Mouse (Mus musculus) midbrain, embryonic 16.5 days (tissue): ENCODE results near the gene Bricd5. TPM values are rescaled to one million over a fixed set of nuclear protein-coding genes. Genes with fewer than 3 reads are reported as not detected.
"Not testable (repeated sequence)": the region's sequence is repeated elsewhere in the genome, so short reads cannot be mapped to it uniquely, and the experiment has no call there.

Source experiments
- ATAC-seq: fragments of 200-750 bp; cut with Nextera tagmentation; 2 replicates; pipeline ENCODE4 v1.8.0; 2017; ENCODE audit warnings: moderate TSS enrichment
- H3K27ac ChIP-seq: fragments of 300-500 bp; sonication (generic); 2 replicates; pipeline ENCODE4 v1.5.1; 2014; ENCODE audit warnings: mild to moderate bottlenecking, low read length, mixed read lengths
- H3K27me3 ChIP-seq: fragments of 300-500 bp; sonication (generic); 2 replicates; pipeline ENCODE4 v1.6.1; 2014; ENCODE audit warnings: low read depth, low read length, mixed read lengths; ENCODE audit not compliant: control insufficient read depth, insufficient read depth
- H3K36me3 ChIP-seq: fragments of 300-500 bp; sonication (generic); 2 replicates; pipeline ENCODE4 v1.6.1; 2014; ENCODE audit warnings: mild to moderate bottlenecking, low read length, moderate library complexity, mixed read lengths; ENCODE audit not compliant: control insufficient read depth, insufficient read depth
- H3K4me1 ChIP-seq: fragments of 300-500 bp; sonication (generic); 2 replicates; pipeline ENCODE4 v1.6.1; 2014; ENCODE audit warnings: mild to moderate bottlenecking, low read length, mixed read lengths; ENCODE audit not compliant: control insufficient read depth, insufficient read depth
- H3K4me2 ChIP-seq: fragments of 300-500 bp; sonication (generic); 2 replicates; pipeline ENCODE4 v1.6.1; 2014; ENCODE audit warnings: mild to moderate bottlenecking, low read length, mixed read lengths
- H3K4me3 ChIP-seq: fragments of 300-500 bp; sonication (generic); 2 replicates; pipeline ENCODE4 v1.5.1; 2014; ENCODE audit warnings: low read depth, mild to moderate bottlenecking, low read length, moderate library complexity, mixed read lengths
- H3K9ac ChIP-seq: fragments of 300-500 bp; sonication (generic); 2 replicates; pipeline ENCODE4 v1.6.1; 2014; ENCODE audit warnings: low read depth, low read length, mixed read lengths
- H3K9me3 ChIP-seq: fragments of 300-500 bp; sonication (generic); replicated peaks from 2 replicates; pipeline ENCODE4 v1.6.1; 2014; ENCODE audit warnings: mild to moderate bottlenecking, low read length, mixed read lengths; ENCODE audit not compliant: control insufficient read depth, poor library complexity, severe bottlenecking
- WGBS: fragments of 180-500 bp; shearing (Covaris S2); extraction: QIAGEN DNeasy Blood & Tissue Kit; methylation state at CpG from one replicate; pipeline ENCODE4 v1.1.7; 2014; 5-methylcytosine and 5-hydroxymethylcytosine counted together
- polyA plus RNA-seq: library from polyadenylated mRNA; unstranded; fragments of >200 nt; fragmentation: Nextera tagmentation; extraction: Ambion mirVana; gene quantifications from 2 replicates; pipeline ENCODE4 v1.2.1, GENCODE M21; 2015

Gene Bricd5
- 0.40 TPM in 1 of 2 replicates, not detected in the other for polyA plus RNA-seq

- Histone ChIP-seq H3K4me1 (peaks cover 32% of the 10 kb centered on the region), H3K27me3 (no peaks in the 10 kb centered on the region), H3K4me3 (no peak within 1 kb of the TSS), H3K9me3 (no peaks in the 10 kb centered on the region), H3K36me3 (peaks cover 22% of the 10 kb centered on the region), H3K4me2 (peak within 1 kb of the TSS; percentile 99; the same call in 1 of the 2 replicates), H3K9ac (no peak within 1 kb of the TSS), H3K27ac (no peak within 1 kb of the TSS)
- no peak for ATAC-seq
- WGBS = 80% methylated on average over 6 of the region's 6 CpGs
Observed at GRCm38 (mm10) chr17:24473612-24474275, at the start of gene Bricd5. TSS of gene Bricd5 (plus strand) at chr17:24473884.

- Histone ChIP-seq H3K36me3 (peaks cover 37% of the 10 kb centered on the region), H3K9me3 (no peaks in the 10 kb centered on the region)
Observed at GRCm38 (mm10) chr17:24424489-24424888, 49.2 kb upstream of the Bricd5 start.

GRCm38 (mm10) chr17:24425326-24425725, 48.4 kb upstream of the Bricd5 start:
- WGBS = 93% methylated on average over 4 of the region's 8 CpGs
- Histone ChIP-seq H3K4me1 (peaks cover 11% of the 10 kb centered on the region; the same call in 1 of the 2 replicates), H3K36me3 (peaks cover 33% of the 10 kb centered on the region)
- not testable (repeated sequence) for H3K9me3 ChIP-seq, H3K9ac ChIP-seq, H3K27ac ChIP-seq, H3K27me3 ChIP-seq, H3K4me2 ChIP-seq, ATAC-seq, H3K4me3 ChIP-seq

More at GRCm38 (mm10) chr17:24424489-24424888, 49.2 kb upstream of the Bricd5 start:
- ATAC-seq = no peak
- WGBS = 93% methylated on average over 5 of the region's 5 CpGs
- Histone ChIP-seq H3K4me3 (no peak overlapping the region), H3K27me3 (no peaks in the 10 kb centered on the region), H3K9ac (no peak overlapping the region), H3K4me2 (no peak overlapping the region), H3K27ac (no peak overlapping the region), H3K4me1 (peaks cover 11% of the 10 kb centered on the region; the same call in 1 of the 2 replicates)

DNA sequence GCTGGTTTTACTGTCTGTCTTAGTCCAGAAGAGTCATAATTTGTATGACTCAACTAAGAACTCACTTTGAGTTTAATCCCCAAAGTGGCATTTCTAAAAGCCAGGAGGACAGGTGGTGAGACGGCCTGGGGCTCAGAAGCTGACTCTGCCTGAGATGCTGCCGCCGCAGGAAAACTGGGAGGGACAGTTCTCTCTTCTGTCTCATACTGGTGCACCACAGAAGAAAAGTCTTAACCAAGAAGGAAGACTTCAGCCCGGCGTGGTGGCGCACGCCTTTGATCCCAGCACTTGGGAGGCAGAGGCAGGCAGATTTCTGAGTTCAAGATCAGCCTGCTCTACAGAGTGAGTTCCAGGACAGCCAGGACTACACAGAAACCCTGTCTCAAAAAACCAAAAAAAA, 47.8 kb upstream of the Bricd5 start:
- no peak for ATAC-seq
- Histone ChIP-seq H3K27me3 (no peaks in the 10 kb centered on the region), H3K9ac (no peak overlapping the region), H3K9me3 (no peaks in the 10 kb centered on the region), H3K4me2 (no peak overlapping the region; the same call in 1 of the 2 replicates), H3K27ac (no peak overlapping the region), H3K4me1 (peaks cover 11% of the 10 kb centered on the region; the same call in 1 of the 2 replicates), H3K36me3 (peaks cover 28% of the 10 kb centered on the region), H3K4me3 (no peak overlapping the region)
- 91% methylated on average over 7 of the region's 7 CpGs for WGBS

DNA sequence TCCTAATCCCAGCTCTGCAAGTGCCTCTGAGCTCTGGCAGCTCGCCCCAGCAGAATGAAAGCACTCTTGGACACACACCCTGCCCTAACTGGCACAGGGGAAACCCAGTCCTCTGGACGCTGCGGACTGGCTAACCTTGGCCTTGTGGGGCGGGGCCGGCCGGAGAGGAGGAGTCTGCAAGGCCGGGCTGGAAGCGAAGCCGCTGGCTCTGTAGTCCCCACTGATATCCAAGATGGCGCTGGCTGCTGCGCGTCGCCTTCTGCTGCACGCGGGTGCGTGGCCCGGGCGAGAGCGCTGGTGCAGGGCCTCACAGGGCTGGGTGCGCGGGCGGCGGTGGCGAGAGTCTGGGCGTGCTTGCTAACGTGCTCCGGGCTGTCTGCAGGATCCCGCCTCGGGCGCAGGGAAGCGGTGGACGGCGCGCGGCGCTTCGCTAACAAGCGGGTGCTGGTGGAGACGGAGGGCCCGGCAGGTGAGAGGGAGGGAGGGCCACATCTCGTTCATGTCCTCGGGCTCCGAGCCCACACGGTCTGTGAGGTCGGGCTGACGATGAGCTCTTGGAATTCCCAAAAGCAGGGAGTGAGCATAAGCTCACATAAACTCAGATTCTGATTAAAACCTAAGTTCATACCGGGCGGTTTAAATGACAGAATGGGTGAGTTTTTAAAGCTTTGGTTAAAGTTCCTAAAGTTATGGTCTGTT, 47.1 kb upstream of the Bricd5 start, which contains the start of gene Eci1:
Gene Eci1, plus strand, starts transcription at position 171 of the 699 bp plus-strand sequence.
- Histone ChIP-seq H3K4me1 (peaks cover 11% of the 10 kb centered on the region; the same call in 1 of the 2 replicates), H3K9ac (peak within 1 kb of the TSS; percentile 88), H3K4me3 (peak within 1 kb of the TSS; percentile 65), H3K27me3 (no peaks in the 10 kb centered on the region), H3K4me2 (peak within 1 kb of the TSS; percentile 68), H3K27ac (peak within 1 kb of the TSS; percentile 92), H3K9me3 (no peaks in the 10 kb centered on the region), H3K36me3 (peaks cover 21% of the 10 kb centered on the region)
- ATAC-seq = peak; percentile 95
- under 1% methylated on average over 45 of the region's 48 CpGs for WGBS

- no peak for ATAC-seq
- peak overlapping the region; percentile 65 for H3K4me3 ChIP-seq
- no peaks in the 10 kb centered on the region for H3K27me3 ChIP-seq
- peak overlapping the region; percentile 88; the same call in 1 of the 2 replicates for H3K9ac ChIP-seq
- peak overlapping the region; percentile 68 for H3K4me2 ChIP-seq
- H3K36me3 ChIP-seq = peaks cover 20% of the 10 kb centered on the region
- H3K9me3 ChIP-seq = no peaks in the 10 kb centered on the region
- 5% methylated on average over 8 of the region's 8 CpGs for WGBS
- peaks cover 11% of the 10 kb centered on the region; the same call in 1 of the 2 replicates for H3K4me1 ChIP-seq
- peak overlapping the region; percentile 92; the same call in 1 of the 2 replicates for H3K27ac ChIP-seq
Observed at GRCm38 (mm10) chr17:24427170-24427557, 46.5 kb upstream of the Bricd5 start.

DNA sequence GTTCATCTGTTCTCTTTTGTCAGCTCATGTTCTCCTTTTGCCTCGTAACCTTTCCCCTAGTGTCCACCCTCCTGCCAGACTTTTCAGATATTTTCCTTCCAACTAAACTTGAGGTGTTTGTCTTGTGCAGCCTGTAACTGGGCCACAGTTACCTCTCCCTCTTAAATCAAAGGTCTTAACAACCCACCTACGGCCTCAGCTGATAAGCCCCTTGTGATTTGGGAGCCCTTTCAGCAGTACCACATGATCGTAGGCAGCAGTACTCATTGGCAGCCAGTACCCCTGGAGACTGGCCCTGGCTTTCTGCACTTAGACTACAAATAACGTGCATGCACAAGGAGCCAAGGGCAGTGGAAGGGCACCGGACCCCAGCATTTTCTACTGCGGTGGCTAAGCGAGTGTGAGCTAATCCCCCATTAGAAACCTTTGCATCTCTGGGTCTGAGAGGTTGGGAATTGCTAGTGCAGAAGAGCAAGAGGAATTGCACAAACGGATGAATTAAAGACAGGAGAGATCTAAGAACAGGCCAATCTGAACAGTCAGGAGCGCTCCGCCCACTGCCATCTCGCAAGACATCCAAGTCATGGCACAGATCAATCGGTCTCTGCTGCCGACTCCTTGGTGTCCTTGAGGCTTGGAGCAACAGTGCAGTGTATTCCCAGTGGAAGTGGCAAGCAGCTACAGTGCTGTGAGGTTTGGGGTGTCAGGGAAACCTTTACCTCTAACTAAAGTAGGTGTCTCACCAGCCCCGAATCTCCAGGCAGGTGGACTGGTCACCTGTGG, 44.3 kb upstream of the Bricd5 start:
- Histone ChIP-seq H3K27ac (no peak overlapping the region), H3K4me3 (no peak overlapping the region), H3K36me3 (peaks cover 8% of the 10 kb centered on the region; the same call in 1 of the 2 replicates), H3K9ac (no peak overlapping the region), H3K4me1 (peaks cover 11% of the 10 kb centered on the region; the same call in 1 of the 2 replicates), H3K27me3 (no peaks in the 10 kb centered on the region), H3K4me2 (no peak overlapping the region), H3K9me3 (no peaks in the 10 kb centered on the region)
- WGBS = 76% methylated on average over 14 of the region's 14 CpGs
- no peak for ATAC-seq

- Histone ChIP-seq H3K4me3 (no peak overlapping the region), H3K27ac (no peak overlapping the region), H3K27me3 (no peaks in the 10 kb centered on the region), H3K36me3 (peaks cover 10% of the 10 kb centered on the region), H3K9ac (no peak overlapping the region), H3K4me2 (no peak overlapping the region), H3K9me3 (no peaks in the 10 kb centered on the region), H3K4me1 (no peaks in the 10 kb centered on the region)
- 76% methylated on average over 5 of the region's 5 CpGs for WGBS
- peak; percentile 43; the same call in 1 of the 2 replicates for ATAC-seq
Observed at GRCm38 (mm10) chr17:24437016-24437415, 36.7 kb upstream of the Bricd5 start.
